Mouse (Mus musculus): Measurements from ENCODE around the gene Ankrd55.

Gene Ankrd55

DNA sequence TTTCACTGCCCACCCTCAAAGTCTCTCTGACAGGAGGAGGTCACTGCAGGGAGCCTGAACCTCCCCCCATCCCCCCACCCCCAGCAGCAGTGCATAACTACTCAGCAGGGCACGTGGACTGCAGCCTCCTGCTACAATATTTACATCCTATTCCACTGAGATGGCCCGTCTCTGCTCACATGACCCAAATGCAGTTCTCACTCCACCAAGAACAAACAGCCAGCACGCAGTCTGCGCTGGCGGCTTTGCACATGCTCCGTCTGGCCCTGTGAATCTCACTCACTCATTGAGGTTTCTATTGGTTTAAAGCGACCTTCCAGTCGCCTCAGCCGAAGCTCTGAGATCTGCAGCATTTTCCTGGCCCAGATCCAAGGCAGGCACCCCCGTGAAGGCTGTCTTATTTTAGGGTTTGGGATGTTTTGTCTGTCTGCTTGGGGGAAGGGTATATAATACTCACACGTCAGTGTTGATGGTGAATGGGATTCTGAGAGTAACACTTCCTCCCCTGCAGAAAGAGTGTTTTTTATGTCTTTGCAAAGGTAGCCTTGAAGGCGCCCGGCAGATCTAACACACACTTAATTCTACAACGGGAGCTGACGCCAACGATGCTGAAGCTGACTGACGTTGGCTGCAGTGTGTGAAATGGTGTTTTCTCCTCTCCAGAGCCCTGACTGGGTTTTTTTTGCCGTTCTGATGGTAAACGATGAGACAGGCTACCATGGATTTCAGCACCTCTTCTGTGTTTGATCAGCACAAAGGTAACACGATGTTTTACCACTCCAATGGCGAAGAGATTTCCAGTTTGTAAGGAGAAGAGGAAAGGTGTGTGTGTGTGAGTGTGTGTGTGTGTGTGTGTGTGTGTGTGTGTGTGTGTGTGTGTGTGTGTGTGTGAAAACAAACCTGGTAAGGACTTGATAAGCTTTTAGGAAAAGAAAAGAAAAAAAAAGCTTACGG lies at the start of gene Ankrd55:
Gene Ankrd55 (plus strand): TSS at position 227 of the 954 bp plus-strand sequence.
- peak; percentile 64 to 67 for DNase-seq

DNA sequence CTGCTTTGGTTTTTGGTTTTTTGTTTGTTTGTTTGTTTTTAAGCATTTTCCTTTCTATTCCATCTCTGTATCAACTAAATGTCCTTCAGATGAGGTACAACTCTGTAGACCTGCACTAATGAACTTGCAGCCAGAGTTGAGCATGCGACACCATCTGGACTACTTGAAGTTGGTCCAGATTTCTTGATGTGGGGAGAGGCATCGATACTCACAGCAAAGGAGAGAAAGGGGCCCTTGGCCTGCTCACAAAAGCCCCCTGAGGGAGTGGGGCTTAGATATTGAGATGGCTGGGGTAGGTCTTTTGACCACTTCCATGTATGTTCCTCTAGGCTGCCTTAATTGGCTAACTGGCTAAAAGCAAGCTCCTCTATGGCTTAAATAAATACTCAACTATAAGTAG lies 49.0 kb upstream of the Ankrd55 start:
- DNase-seq: no peak

DNA sequence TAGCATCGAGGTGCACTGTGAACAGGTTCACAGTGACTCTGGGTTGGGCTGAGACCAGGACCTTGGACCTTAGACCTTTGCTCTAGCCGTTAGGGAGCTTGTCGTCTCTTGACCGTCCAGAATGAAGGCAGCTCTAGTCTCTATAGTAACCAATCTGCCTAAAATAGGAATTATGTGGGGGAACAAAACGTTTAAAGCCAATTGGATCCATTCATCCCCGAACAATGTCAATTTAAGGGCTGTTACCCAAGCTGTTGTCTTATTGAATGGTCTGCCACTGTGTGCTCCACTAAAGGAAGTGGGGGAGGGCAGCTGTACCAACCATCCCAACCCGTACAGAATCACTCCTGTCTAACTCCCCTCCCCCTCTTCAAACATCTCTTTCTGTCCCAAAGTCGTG lies 46.8 kb upstream of the Ankrd55 start:
- no peak for DNase-seq

DNA sequence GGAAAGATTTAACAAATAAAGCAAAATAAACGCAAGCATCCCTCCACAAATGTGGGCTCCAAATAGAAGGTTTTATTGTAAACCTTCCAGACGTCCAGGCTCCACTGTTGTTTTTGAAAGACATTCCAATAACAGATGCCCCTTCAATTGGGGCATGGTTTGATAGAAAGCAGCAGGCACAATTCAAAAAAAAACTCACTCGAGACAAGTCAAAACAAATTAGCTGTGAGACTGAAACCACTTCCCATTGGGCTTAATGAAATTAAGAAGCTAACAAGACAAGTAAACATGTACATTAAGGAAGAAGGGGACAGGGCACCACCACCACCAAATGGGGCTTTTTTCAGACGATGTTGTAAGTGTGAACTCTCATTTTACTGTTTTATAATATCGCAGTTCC lies 43.1 kb upstream of the Ankrd55 start:
- no peak for DNase-seq

DNA sequence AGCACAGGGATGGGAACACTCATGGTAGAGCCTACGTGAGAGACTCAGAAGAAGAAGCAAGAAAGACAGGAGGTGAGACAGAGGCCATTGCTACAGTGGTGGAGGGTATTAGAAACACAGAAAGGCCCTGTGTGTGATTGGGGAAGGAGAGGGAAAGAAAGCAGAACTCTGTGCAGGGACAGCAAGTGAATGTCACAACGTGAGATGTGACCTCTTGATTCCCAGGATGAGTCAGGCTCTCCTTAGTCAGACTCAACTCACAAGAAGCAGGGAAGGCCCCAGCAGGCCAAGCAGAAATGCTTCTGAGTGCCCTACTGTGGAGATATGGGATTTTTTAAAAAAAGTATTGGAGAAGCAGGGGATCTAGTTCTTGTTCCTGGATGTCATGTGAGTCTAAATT lies 36.8 kb upstream of the Ankrd55 start:
- DNase-seq: no peak

DNA sequence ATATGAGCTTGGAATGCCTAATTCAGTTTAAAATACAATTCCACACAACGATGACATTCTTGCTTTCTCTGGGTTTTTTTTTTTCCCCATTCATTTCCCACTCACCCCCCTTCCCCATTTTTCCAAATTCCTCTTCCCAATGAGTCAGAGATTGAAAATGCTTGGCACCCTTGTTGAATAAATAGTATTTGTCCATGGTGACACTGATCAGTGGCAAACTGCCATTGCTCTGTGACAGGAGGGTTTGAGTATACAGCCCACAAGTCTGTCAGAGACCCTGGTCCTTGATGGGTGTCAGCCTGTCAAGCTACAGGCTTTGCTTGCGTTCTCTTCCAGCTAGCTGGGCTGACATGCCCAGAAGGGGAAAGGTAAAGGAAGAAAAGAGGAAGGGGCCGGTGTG lies 36.2 kb upstream of the Ankrd55 start:
- no peak for DNase-seq

DNA sequence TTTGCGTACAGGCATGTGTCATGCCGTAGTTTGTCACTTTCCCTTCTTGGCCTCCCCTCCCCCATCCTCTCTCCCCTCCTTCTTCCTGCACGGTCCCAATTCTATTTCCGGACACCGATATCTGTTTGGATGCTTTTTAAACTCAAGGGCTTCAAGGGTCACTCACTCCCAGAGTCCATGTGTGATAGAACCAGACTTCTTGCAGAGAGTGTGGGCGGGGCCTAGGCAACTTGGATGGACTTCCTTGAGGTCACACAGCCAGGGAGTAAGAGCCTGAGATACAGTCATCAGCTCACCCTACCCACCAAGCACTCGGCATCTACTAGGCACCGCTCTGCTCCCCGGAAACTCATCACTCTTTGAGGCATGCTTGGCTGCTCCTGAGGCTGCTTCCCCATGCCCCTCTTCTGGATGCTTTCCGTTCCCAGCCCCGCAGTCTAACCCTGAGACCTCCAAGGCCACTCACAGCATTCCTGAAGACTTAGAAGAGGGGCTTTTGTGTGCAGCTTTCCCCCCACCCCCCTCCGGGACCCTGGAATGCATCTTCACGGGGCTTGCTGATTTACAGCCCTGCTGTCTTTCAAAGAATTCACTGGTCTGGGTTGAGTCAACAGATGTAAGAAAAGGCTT lies 35.1 kb upstream of the Ankrd55 start:
- no peak for DNase-seq

DNA sequence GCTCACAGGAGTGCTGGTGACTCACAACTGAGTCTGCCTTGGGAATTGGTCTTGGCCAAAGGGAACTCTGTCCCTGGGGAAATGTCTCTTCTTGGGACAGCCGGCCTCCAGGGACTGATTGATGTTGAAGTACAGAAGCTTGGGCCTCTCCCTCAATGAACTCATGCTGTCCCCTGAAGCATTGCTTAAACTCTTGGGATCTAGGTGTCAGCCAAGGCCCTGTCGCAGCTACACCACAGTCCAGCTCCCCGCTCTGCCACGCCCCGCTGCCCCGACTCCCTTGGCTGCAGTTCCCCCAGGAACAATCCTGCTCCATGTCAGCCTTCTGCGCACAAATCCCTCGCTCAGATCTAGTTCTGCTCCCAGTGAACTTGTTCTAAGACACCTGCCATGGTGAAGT lies 34.1 kb upstream of the Ankrd55 start:
- no peak for DNase-seq

DNA sequence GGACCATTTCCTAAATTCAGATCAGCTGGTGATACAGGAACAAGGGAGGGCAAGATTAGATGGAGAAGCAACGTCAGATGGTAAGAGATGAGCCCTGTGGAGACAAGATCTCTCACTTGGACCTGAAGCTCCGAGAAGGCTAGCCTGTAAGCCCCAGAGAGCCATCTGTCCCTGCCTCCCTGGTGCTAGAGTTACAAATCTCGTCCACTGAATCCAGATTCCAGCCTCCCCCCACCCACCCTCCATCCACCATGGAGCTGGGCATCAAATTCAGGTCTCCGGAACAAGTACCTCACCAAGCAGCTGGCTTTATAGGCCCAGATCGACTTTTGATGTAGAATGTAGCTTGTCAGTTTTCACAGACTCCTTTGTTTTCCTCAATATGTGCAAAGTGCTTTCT lies 32.4 kb upstream of the Ankrd55 start:
- DNase-seq: no peak

DNA sequence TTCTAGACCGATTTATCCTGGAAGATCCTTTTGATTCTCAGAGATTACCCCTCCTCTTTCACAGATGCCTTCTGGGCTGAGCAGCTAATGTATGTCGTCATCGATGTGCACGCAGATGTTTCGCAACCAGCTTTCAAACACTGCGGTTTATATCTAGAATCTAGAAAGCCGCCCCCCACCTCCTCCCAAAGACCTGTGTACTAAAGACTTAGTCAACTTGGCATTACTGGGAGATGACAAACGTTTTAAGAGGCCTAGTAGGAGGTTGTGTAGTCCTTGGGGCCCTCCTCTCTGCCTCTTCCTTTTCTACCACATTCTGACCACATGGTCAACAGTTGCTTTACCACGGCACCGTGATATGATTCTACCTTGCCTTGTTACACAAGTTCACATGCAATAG lies 29.8 kb upstream of the Ankrd55 start:
- DNase-seq: peak; percentile 9 to 22

DNA sequence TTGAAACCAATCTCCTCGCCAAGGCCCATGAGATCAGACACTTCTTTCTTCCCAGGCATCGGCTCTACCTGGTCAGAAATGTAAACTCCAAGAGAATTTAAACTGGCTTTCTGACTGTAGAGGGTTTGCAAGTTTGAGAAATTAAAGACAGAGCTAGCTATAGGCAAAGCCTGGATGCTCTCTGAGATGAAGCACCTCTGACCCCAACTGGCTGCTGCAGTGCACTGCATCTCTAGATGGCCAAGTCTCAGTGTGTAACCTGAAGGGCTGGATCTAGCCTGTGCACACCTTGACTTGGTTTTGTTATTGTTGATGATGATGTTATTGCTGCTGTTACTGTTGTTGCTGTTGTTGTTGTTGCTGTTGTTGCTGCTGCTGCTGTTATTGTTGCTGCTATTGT lies 28.9 kb upstream of the Ankrd55 start:
- peak; percentile 68 to 72 for DNase-seq

DNA sequence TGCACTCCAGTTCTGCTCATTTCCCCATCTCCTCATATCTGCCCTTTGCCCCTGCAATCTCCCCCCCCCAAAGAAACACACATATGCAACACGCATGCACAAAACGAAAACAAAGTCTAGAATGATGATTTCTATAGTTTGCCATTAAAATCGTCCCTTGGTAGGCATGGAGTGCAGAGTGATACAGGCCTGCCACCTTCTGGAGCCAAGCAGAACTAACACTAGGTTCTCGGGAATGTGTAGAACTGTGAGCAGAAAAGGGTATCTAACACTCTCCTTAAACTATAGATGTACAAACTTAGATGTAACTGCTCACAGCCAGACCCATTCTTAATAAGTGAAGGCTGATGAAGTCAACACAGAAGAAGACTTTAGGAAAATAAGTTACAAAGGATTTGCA lies 23.6 kb upstream of the Ankrd55 start:
- DNase-seq: peak; percentile 25

DNA sequence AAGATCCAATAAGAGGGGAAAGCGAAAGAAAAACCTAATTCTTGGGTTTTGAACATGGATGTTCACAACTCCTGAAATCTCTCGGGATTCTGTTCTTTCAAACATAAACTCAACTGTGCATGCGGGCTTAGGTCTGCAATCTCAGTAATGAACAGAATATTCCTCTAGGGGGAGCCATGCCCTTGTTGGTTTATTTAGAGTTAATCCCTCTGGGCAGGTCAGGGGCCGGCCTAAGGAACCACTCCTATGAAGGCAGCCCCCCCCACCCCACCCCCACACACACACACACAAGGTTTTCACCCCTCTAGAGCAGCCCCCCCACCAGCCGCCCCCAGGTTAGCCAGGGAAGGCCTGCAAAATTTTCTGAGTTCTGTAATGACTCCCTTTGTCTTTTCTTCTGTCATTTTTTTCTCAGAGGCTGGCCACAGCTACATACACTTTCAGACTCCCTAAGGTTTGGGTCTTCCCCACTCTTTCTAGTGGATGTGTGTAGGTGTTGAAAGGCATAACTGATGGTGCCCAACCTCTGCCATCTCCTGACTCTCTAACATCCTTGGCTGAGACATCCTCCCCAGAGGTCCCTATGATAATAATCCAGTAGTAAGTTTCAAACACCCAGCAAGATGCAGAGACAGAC lies 16.2 kb upstream of the Ankrd55 start:
- DNase-seq: peak; percentile 18 to 23

DNA sequence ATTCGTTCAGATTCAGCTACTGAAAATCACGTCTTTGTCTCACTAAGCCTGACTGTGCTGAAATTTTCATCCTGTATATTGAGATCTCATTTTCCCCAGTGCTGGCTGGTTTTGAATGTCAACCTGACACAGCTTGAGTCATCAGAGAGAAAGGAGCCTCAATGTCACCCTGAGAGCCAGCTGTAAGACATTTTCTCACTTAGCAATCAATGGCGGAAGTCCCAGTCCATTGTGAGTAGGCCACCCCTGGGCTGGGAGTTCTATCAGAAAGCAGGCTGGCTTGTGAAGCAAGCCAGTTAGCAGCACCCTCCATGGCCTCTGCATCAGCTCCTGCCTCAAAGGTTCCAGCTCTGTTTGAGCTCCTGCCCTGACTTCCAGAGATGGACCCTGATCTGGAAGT lies 13.6 kb upstream of the Ankrd55 start:
- DNase-seq: no peak

DNA sequence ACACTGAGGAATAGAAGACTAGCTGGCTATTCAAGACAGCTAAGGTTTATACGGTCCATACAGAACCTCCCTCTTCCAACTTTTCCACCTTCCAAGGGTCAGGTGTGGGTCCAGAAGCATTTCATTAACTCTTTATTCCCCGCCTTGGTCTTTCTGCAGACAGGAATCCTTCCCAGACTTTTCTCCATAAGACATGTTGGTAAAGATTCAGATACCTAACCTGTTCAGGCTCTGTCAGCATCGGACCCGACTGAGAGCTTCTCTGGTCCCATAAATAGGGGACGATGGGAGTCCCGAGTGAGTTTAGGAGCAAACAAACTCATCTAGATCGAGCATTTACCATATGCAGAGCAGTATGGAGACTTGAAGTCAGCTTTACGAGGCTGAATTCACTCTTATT lies 12.3 kb upstream of the Ankrd55 start:
- DNase-seq: no peak

DNA sequence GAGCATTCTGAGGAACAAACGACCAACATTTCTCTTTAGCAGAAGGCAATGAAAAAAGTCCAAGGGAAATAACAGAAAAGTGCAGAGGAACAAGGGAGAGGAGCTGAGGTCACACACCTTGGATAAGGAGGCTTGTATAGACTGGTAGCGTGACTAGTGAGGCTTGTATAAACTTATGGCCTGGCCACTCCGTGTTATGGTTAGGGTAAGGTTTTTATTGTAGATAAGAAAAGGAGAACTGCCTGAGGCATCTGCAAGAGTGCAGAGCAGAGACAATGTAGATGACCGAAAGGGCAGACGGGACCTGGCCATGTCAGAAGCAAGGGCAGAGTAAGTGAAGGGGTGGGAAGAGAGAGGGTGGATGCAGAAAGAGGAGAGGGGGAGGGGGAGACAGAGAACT lies 10.7 kb upstream of the Ankrd55 start:
- no peak for DNase-seq

DNA sequence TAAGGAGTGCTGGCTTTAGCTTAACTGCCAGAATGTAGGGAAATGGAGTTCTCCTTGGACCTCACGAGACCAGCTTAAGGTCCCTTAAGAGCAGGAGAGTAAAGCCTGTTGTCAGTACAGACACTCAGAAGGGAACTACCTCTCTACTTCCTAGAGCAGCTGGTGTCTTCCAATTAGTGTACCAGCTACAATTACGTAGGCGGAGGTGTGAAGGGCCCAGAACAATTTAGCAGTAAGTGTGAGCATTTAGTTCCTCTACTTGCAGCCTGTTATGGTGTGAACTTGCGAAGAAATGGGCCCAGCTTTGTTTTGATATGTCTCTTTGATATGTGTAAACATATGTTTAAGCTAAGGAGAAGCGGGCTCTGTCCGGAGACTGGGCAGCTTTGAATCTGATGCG lies 10.0 kb upstream of the Ankrd55 start:
- DNase-seq: no peak

DNA sequence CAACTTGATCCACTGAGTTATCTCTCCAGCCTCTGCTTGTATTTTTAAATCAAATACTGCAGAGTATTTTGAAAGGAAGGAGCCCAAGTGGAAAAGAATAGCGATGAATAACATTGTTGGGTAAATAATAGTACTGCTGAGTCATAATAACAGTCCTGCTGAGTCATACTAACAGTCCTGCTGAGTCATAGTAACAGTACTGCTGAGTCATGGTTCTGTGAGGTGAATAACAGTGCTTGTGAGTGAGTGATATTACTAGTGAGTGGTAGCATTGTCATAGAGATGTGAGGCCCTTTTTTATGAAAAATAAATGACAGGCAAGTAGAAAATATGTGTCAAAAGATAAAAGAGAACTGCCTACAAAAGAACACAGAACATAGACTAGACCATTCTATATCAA lies 1.1 kb upstream of the Ankrd55 start:
- no peak for DNase-seq

DNA sequence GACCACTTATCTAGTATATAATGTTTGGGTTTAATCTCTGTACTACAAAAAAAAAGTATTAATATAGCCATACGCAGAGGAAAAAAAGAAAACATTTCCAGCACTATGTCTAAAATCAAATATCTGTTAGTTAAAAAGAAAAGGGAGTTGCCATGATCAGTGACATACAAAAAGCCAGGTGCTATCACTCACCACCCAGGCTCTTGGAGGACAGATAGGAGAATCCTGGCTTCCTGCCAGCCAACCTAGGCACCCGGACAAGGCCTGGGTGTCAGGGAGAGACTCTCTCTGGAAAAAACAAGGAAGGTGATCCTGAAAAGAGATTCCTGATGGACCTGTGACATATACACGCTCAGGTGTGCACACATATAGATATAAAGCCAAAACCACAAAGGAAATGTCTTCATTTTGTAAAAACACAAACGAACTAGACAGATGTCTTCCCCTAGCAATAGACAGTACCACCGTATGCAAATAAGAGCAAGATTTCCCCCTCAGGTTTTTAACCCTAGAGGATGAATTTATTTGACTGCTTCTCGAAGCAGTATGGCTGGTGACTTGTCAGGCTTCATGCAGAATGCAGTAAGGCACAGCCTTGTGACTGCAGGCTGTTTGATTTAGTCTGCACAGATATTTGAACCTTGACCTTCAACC lies 553 bp upstream of the Ankrd55 start:
- DNase-seq: peak; percentile 29 to 32

DNA sequence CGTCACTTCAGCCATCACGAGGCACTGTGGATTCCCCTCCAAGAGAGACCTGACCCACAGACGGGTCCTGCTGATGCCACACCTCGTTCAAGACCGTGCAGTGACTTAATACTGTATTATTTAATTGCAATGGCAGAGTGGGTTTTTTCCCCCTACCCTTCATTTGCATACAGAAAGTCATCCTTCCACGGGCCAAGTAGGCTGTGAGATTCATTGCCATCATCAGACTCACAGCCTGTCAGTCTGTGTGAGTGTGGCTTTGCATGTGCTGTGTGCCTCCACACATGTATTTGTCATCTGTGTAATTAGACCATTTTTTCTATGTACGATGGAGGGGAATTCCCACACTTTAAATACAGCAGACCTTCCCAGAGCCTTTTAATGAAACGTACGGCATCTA lies 1.1 kb downstream of the Ankrd55 start:
- DNase-seq: no peak

DNA sequence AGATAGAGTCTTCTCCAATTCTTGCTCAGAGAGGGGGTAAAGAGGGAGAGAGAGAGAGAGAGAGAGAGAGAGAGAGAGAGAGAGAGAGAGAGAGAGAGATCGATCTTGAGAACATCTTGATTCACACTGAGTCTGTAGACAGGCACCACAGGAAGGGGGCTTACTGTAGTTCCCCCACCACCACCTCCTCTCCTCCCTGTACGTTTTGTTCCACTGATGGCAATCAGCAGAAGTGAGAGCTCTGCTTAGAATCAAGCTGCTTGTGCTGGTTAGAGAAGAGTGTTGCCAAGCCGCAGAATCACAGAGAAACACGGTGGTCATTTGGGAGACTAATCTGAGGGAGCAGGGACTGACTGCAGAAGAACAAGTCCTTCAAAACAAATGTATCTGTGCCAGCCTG lies 1.7 kb downstream of the Ankrd55 start:
- DNase-seq: no peak

DNA sequence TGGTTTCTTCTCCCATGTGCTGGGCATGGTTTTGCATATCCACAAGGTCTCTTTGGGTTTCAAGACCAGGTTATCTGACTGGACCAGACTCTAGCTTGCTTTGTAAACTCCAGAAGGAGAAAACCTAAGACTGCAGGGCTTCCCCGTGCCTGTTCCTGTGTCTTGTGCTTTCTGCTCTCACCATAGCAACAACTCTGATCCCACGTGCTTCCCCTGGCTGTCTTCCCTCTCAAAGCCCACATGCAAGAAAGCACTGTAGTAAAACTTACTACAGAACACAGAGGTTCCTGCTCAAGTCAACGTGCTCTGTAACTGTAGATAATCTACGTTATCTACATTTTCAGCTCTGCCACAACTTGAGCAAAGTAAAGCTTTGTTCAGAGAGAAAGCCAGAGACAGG lies 4.2 kb downstream of the Ankrd55 start:
- DNase-seq: peak; percentile 50 to 57

DNA sequence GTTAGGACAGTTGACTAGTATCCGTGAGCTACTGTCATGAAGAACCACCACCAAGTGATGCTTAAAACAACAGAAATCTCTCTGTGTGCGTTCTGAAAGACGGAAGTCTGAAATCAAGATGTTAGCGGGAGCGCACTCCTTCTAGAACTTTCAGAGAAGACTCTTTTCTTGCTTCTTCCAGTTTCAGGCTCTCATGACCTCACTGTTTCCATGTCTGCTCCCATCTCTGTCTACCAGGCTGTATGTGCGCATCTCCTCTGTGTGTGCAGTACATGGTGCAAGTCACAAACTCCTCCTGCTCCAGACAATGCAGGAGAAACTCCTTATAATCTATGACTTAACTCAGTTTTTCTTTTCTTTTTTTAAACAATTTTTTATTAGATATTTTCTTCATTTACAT lies 4.8 kb downstream of the Ankrd55 start:
- DNase-seq: no peak
